Mouse (Mus musculus): ENCODE measurements at regions not wholly inside any gene's neighbourhood (a gene's known extent, or its start where the extent isn't known, plus 50 kb on each side); places are given as distances from the start of the nearest gene placed in this dataset.

- DNase-seq (ENCODE audit: low spot score) = no peak
- H3K9me3 ChIP-seq (ENCODE audit: control insufficient read depth, low read length) = no peaks in the 10 kb centered on the region
- no peaks in the 10 kb centered on the region for H3K27me3 ChIP-seq (replicated peaks; ENCODE audit: control insufficient read depth, insufficient read depth, low read length)
- no peak overlapping the region for H3K27ac ChIP-seq (ENCODE audit: low read depth, low read length)
- ATAC-seq (replicated peaks; ENCODE audit: low FRiP score) = peak; percentile 68
- no peak overlapping the region for H3K4me2 ChIP-seq
- 50% methylated on average over 2 of the region's 2 CpGs for WGBS
- H3K9ac ChIP-seq (ENCODE audit: low read depth, low read length) = no peak overlapping the region
- no peaks in the 10 kb centered on the region for H3K4me1 ChIP-seq (replicated peaks; ENCODE audit: control insufficient read depth, insufficient read depth, low read length)
- no peaks in the 10 kb centered on the region for H3K36me3 ChIP-seq (ENCODE audit: control insufficient read depth, insufficient read depth, low read length)
- no peak overlapping the region for H3K4me3 ChIP-seq (ENCODE audit: low read depth, low read length)
Observed at GRCm38 (mm10) chr1:185749251-185749650, 294.6 kb downstream of the Slc30a10 start.

- no peaks in the 10 kb centered on the region for H3K27me3 ChIP-seq (replicated peaks; ENCODE audit: control insufficient read depth, insufficient read depth, low read length)
- no peaks in the 10 kb centered on the region for H3K4me1 ChIP-seq (replicated peaks; ENCODE audit: control insufficient read depth, insufficient read depth, low read length)
- H3K9ac ChIP-seq (ENCODE audit: low read depth, low read length) = no peak overlapping the region
- no peaks in the 10 kb centered on the region for H3K9me3 ChIP-seq (ENCODE audit: control insufficient read depth, low read length)
- no peak for ATAC-seq (replicated peaks; ENCODE audit: low FRiP score)
- no peaks in the 10 kb centered on the region for H3K36me3 ChIP-seq (ENCODE audit: control insufficient read depth, insufficient read depth, low read length)
- H3K27ac ChIP-seq (ENCODE audit: low read depth, low read length) = no peak overlapping the region
- DNase-seq (ENCODE audit: low spot score) = no peak
- WGBS = 72% methylated on average over 13 of the region's 13 CpGs
- H3K4me3 ChIP-seq (ENCODE audit: low read depth, low read length) = no peak overlapping the region
- H3K4me2 ChIP-seq = no peak overlapping the region
Observed at GRCm38 (mm10) chr1:185754486-185755290, 300.0 kb downstream of the Slc30a10 start.

GRCm38 (mm10) chr1:185757376-185757775 is 302.7 kb downstream of the Slc30a10 start:
- ATAC-seq (replicated peaks; ENCODE audit: low FRiP score) = no peak
- Histone ChIP-seq H3K27me3 (replicated peaks; ENCODE audit: control insufficient read depth, insufficient read depth, low read length) (no peaks in the 10 kb centered on the region), H3K36me3 (ENCODE audit: control insufficient read depth, insufficient read depth, low read length) (no peaks in the 10 kb centered on the region), H3K9ac (ENCODE audit: low read depth, low read length) (no peak overlapping the region), H3K27ac (ENCODE audit: low read depth, low read length) (no peak overlapping the region), H3K4me2 (no peak overlapping the region), H3K9me3 (ENCODE audit: control insufficient read depth, low read length) (no peaks in the 10 kb centered on the region), H3K4me1 (replicated peaks; ENCODE audit: control insufficient read depth, insufficient read depth, low read length) (no peaks in the 10 kb centered on the region), H3K4me3 (ENCODE audit: low read depth, low read length) (no peak overlapping the region)
- WGBS = 78% methylated on average over 2 of the region's 2 CpGs
- DNase-seq (ENCODE audit: low spot score) = no peak

GRCm38 (mm10) chr1:185774202-185774601 is 319.6 kb downstream of the Slc30a10 start:
- Histone ChIP-seq H3K36me3 (ENCODE audit: control insufficient read depth, insufficient read depth, low read length) (no peaks in the 10 kb centered on the region), H3K4me2 (no peak overlapping the region), H3K9ac (ENCODE audit: low read depth, low read length) (no peak overlapping the region), H3K9me3 (ENCODE audit: control insufficient read depth, low read length) (no peaks in the 10 kb centered on the region), H3K27ac (ENCODE audit: low read depth, low read length) (no peak overlapping the region), H3K4me3 (ENCODE audit: low read depth, low read length) (no peak overlapping the region), H3K27me3 (replicated peaks; ENCODE audit: control insufficient read depth, insufficient read depth, low read length) (no peaks in the 10 kb centered on the region), H3K4me1 (replicated peaks; ENCODE audit: control insufficient read depth, insufficient read depth, low read length) (no peaks in the 10 kb centered on the region; the same call in 1 of the 2 replicates)
- 34% methylated on average over 3 of the region's 3 CpGs for WGBS
- DNase-seq (ENCODE audit: low spot score) (no peak), ATAC-seq (replicated peaks; ENCODE audit: low FRiP score) (no peak)

GRCm38 (mm10) chr1:185779604-185780003 is 325.0 kb downstream of the Slc30a10 start:
- ATAC-seq (replicated peaks; ENCODE audit: low FRiP score) = no peak
- Histone ChIP-seq H3K27me3 (replicated peaks; ENCODE audit: control insufficient read depth, insufficient read depth, low read length) (no peaks in the 10 kb centered on the region), H3K4me2 (no peak overlapping the region), H3K36me3 (ENCODE audit: control insufficient read depth, insufficient read depth, low read length) (no peaks in the 10 kb centered on the region), H3K4me3 (ENCODE audit: low read depth, low read length) (no peak overlapping the region), H3K27ac (ENCODE audit: low read depth, low read length) (no peak overlapping the region), H3K9me3 (ENCODE audit: control insufficient read depth, low read length) (no peaks in the 10 kb centered on the region), H3K4me1 (replicated peaks; ENCODE audit: control insufficient read depth, insufficient read depth, low read length) (no peaks in the 10 kb centered on the region; the same call in 1 of the 2 replicates), H3K9ac (ENCODE audit: low read depth, low read length) (no peak overlapping the region)
- 72% methylated on average over 4 of the region's 4 CpGs for WGBS
- DNase-seq (ENCODE audit: low spot score) = no peak

GRCm38 (mm10) chr1:185802156-185802555 is 315.0 kb downstream of the Lyplal1 start:
- Histone ChIP-seq H3K4me3 (ENCODE audit: low read depth, low read length) (no peak overlapping the region), H3K27ac (ENCODE audit: low read depth, low read length) (no peak overlapping the region), H3K9me3 (ENCODE audit: control insufficient read depth, low read length) (no peaks in the 10 kb centered on the region), H3K36me3 (ENCODE audit: control insufficient read depth, insufficient read depth, low read length) (no peaks in the 10 kb centered on the region), H3K27me3 (replicated peaks; ENCODE audit: control insufficient read depth, insufficient read depth, low read length) (no peaks in the 10 kb centered on the region), H3K4me2 (no peak overlapping the region), H3K9ac (ENCODE audit: low read depth, low read length) (no peak overlapping the region), H3K4me1 (replicated peaks; ENCODE audit: control insufficient read depth, insufficient read depth, low read length) (no peaks in the 10 kb centered on the region)
- no peak for ATAC-seq (replicated peaks; ENCODE audit: low FRiP score)
- DNase-seq (ENCODE audit: low spot score) = no peak
- 86% methylated on average over 3 of the region's 3 CpGs for WGBS

GRCm38 (mm10) chr1:185814901-185815300 is 302.2 kb downstream of the Lyplal1 start:
- 77% methylated on average over 3 of the region's 3 CpGs for WGBS
- no peak overlapping the region for H3K27ac ChIP-seq (ENCODE audit: low read depth, low read length)
- no peaks in the 10 kb centered on the region for H3K27me3 ChIP-seq (replicated peaks; ENCODE audit: control insufficient read depth, insufficient read depth, low read length)
- H3K4me2 ChIP-seq = no peak overlapping the region
- H3K4me1 ChIP-seq (replicated peaks; ENCODE audit: control insufficient read depth, insufficient read depth, low read length) = no peaks in the 10 kb centered on the region; the same call in 1 of the 2 replicates
- H3K4me3 ChIP-seq (ENCODE audit: low read depth, low read length) = no peak overlapping the region
- no peak overlapping the region for H3K9ac ChIP-seq (ENCODE audit: low read depth, low read length)
- DNase-seq (ENCODE audit: low spot score) = no peak
- no peaks in the 10 kb centered on the region; the same call in 1 of the 2 replicates for H3K36me3 ChIP-seq (ENCODE audit: control insufficient read depth, insufficient read depth, low read length)
- no peaks in the 10 kb centered on the region for H3K9me3 ChIP-seq (ENCODE audit: control insufficient read depth, low read length)
- no peak for ATAC-seq (replicated peaks; ENCODE audit: low FRiP score)

GRCm38 (mm10) chr1:185819044-185819443 is 298.1 kb downstream of the Lyplal1 start:
- H3K4me1 ChIP-seq (replicated peaks; ENCODE audit: control insufficient read depth, insufficient read depth, low read length) = no peaks in the 10 kb centered on the region; the same call in 1 of the 2 replicates
- no peak overlapping the region for H3K4me2 ChIP-seq
- H3K36me3 ChIP-seq (ENCODE audit: control insufficient read depth, insufficient read depth, low read length) = no peaks in the 10 kb centered on the region; the same call in 1 of the 2 replicates
- no peak overlapping the region for H3K9ac ChIP-seq (ENCODE audit: low read depth, low read length)
- no peak for ATAC-seq (replicated peaks; ENCODE audit: low FRiP score)
- H3K4me3 ChIP-seq (ENCODE audit: low read depth, low read length) = no peak overlapping the region
- H3K27ac ChIP-seq (ENCODE audit: low read depth, low read length) = no peak overlapping the region
- no peak for DNase-seq (ENCODE audit: low spot score)
- H3K9me3 ChIP-seq (ENCODE audit: control insufficient read depth, low read length) = no peaks in the 10 kb centered on the region
- 29% methylated on average over 5 of the region's 5 CpGs for WGBS
- no peaks in the 10 kb centered on the region for H3K27me3 ChIP-seq (replicated peaks; ENCODE audit: control insufficient read depth, insufficient read depth, low read length)

GRCm38 (mm10) chr1:185822241-185822640 is 294.9 kb downstream of the Lyplal1 start:
- no peak for DNase-seq (ENCODE audit: low spot score)
- no peak overlapping the region for H3K4me3 ChIP-seq (ENCODE audit: low read depth, low read length)
- H3K9me3 ChIP-seq (ENCODE audit: control insufficient read depth, low read length) = no peaks in the 10 kb centered on the region
- no peak overlapping the region for H3K4me2 ChIP-seq
- H3K4me1 ChIP-seq (replicated peaks; ENCODE audit: control insufficient read depth, insufficient read depth, low read length) = no peaks in the 10 kb centered on the region
- 67% methylated on average over 8 of the region's 8 CpGs for WGBS
- H3K9ac ChIP-seq (ENCODE audit: low read depth, low read length) = no peak overlapping the region
- H3K27ac ChIP-seq (ENCODE audit: low read depth, low read length) = no peak overlapping the region
- no peaks in the 10 kb centered on the region for H3K27me3 ChIP-seq (replicated peaks; ENCODE audit: control insufficient read depth, insufficient read depth, low read length)
- no peak for ATAC-seq (replicated peaks; ENCODE audit: low FRiP score)
- H3K36me3 ChIP-seq (ENCODE audit: control insufficient read depth, insufficient read depth, low read length) = no peaks in the 10 kb centered on the region

All from liver, embryonic 11.5 days (tissue).